Mouse (Mus musculus) central nervous system, embryonic 18 days (tissue): Measurements from ENCODE around the gene P2ry4. TPM values are rescaled to one million over a fixed set of nuclear protein-coding genes. Genes with fewer than 3 reads are reported as not detected.

ENCODE experiments used
- polyA plus RNA-seq: library from polyadenylated mRNA; depleted of rRNA; stranded (reverse); fragments of >200 nt; gene quantifications from 2 replicates; pipeline ENCODE4 v1.2.3, GENCODE M21; 2012; rRNA removed

The P2ry4 gene
- polyA plus RNA-seq: 0.04 TPM in 2 replicates

GRCm38 (mm10) chrX:100594791-100595190 is at the start of gene P2ry4:
TSS of gene P2ry4 (minus strand) at chrX:100594869.

GRCm38 (mm10) chrX:100625802-100626793 is 31.4 kb upstream of the P2ry4 start, which contains the start of gene Pdzd11:
TSS of gene Pdzd11 (minus strand) at chrX:100626568.

GRCm38 (mm10) chrX:100625546-100625801 is 30.8 kb upstream of the P2ry4 start, which contains the start of gene Kif4:
TSS of gene Kif4 (plus strand) at chrX:100625737.

GRCm38 (mm10) chrX:100605314-100605713 is 10.6 kb upstream of the P2ry4 start, which contains the start of gene Arr3:
TSS of gene Arr3 (plus strand) at chrX:100605497.

GRCm38 (mm10) chrX:100571951-100572350 is 22.7 kb downstream of the P2ry4 start, which contains the start of gene Awat1:
TSS of gene Awat1 (plus strand) at chrX:100572251.

Other genes starting within 250 kb of the P2ry4 start
- gene Otud6a, start 165.9 kb downstream of the P2ry4 start, polyA plus RNA-seq: 0.09 TPM in 1 of 2 replicates, not detected in the other
- 0.10 and 0.12 TPM in 2 replicates for gene Awat2, start 152.2 kb downstream of the P2ry4 start, polyA plus RNA-seq
- gene Igbp1, start 100.6 kb downstream of the P2ry4 start, polyA plus RNA-seq: 48.6 and 51.5 TPM in 2 replicates
- 0.03 TPM in 1 of 2 replicates, not detected in the other for gene Dgat2l6, start 70.0 kb downstream of the P2ry4 start, polyA plus RNA-seq
- not detected in 2 replicates for gene Awat1, start 22.6 kb downstream of the P2ry4 start, polyA plus RNA-seq
- 0.04 TPM in 1 of 2 replicates, not detected in the other for gene Arr3, start 10.6 kb upstream of the P2ry4 start, polyA plus RNA-seq
- gene Kif4, start 30.9 kb upstream of the P2ry4 start, polyA plus RNA-seq: 3.9 and 5.0 TPM in 2 replicates
- gene Pdzd11, start 31.7 kb upstream of the P2ry4 start, polyA plus RNA-seq: 40.0 and 45.7 TPM in 2 replicates
- gene Gdpd2, start 135.0 kb upstream of the P2ry4 start, polyA plus RNA-seq: 43.6 and 55.4 TPM in 2 replicates
- gene Dlg3, start 172.9 kb upstream of the P2ry4 start, polyA plus RNA-seq: 52.7 and 52.8 TPM in 2 replicates